Mouse (Mus musculus) hindbrain, embryonic 16.5 days (tissue): ENCODE measurements at regions not wholly inside any gene's neighbourhood (a gene's known extent, or its start where the extent isn't known, plus 50 kb on each side); places are given as distances from the start of the nearest gene placed in this dataset.

Experiments used
- ATAC-seq: fragments of 200-750 bp; cut with Nextera tagmentation; 2 replicates; pipeline ENCODE4 v1.8.0; 2017; ENCODE audit warnings: moderate TSS enrichment, moderate library complexity
- H3K27ac ChIP-seq: fragments of 300-500 bp; sonication (generic); 2 replicates; pipeline ENCODE4 v1.5.1; 2014; ENCODE audit warnings: low read depth, mild to moderate bottlenecking, control low read depth, low read length, moderate library complexity
- H3K27me3 ChIP-seq: fragments of 300-500 bp; sonication (generic); replicated peaks from 2 replicates; pipeline ENCODE4 v1.6.1; 2014; ENCODE audit warnings: low read length; ENCODE audit not compliant: control insufficient read depth, insufficient read depth
- H3K36me3 ChIP-seq: fragments of 300-500 bp; sonication (generic); 2 replicates; pipeline ENCODE4 v1.6.1; 2014; ENCODE audit warnings: mild to moderate bottlenecking, low read length, moderate library complexity, mixed read lengths; ENCODE audit not compliant: control insufficient read depth, insufficient read depth
- H3K4me1 ChIP-seq: fragments of 300-500 bp; sonication (generic); 2 replicates; pipeline ENCODE4 v1.6.1; 2014; ENCODE audit warnings: low read depth, low read length; ENCODE audit not compliant: control insufficient read depth, insufficient read depth
- H3K4me2 ChIP-seq: fragments of 300-500 bp; sonication (generic); 2 replicates; pipeline ENCODE4 v1.6.1; 2014; ENCODE audit warnings: mild to moderate bottlenecking, low read length, control low read depth, moderate library complexity
- H3K4me3 ChIP-seq: fragments of 300-500 bp; sonication (generic); 2 replicates; pipeline ENCODE4 v1.5.1; 2014; ENCODE audit warnings: mild to moderate bottlenecking, low read length, control low read depth, moderate library complexity
- H3K9ac ChIP-seq: fragments of 300-500 bp; sonication (generic); 2 replicates; pipeline ENCODE4 v1.6.1; 2014; ENCODE audit warnings: low read depth, mild to moderate bottlenecking, control low read depth, low read length, moderate library complexity
- H3K9me3 ChIP-seq: fragments of 300-500 bp; sonication (generic); 2 replicates; pipeline ENCODE4 v1.6.1; 2014; ENCODE audit warnings: mild to moderate bottlenecking, low read length, moderate library complexity; ENCODE audit not compliant: control insufficient read depth
- WGBS: fragments of 180-500 bp; shearing (Covaris S2); extraction: QIAGEN DNeasy Blood & Tissue Kit; methylation state at CpG from one replicate; pipeline ENCODE4 v1.1.7; 2014; 5-methylcytosine and 5-hydroxymethylcytosine counted together

GRCm38 (mm10) chr2:11005806-11006205 is 166.1 kb upstream of the Prkcq start:
- ATAC-seq, result no peak
- Histone ChIP-seq H3K4me1 (no peaks in the 10 kb centered on the region), H3K9ac (no peak overlapping the region), H3K36me3 (no peaks in the 10 kb centered on the region), H3K27me3 (no peaks in the 10 kb centered on the region), H3K4me3 (no peak overlapping the region), H3K27ac (no peak overlapping the region), H3K4me2 (no peak overlapping the region), H3K9me3 (no peaks in the 10 kb centered on the region)
- 76% methylated on average over 2 of the region's 2 CpGs for WGBS

- H3K9me3 ChIP-seq, result no peaks in the 10 kb centered on the region
- peaks cover 8% of the 10 kb centered on the region for H3K4me1 ChIP-seq
- H3K36me3 ChIP-seq, result no peaks in the 10 kb centered on the region
- no peak overlapping the region for H3K4me3 ChIP-seq
- H3K27ac ChIP-seq, result no peak overlapping the region
- H3K9ac ChIP-seq, result no peak overlapping the region
- no peak for ATAC-seq
- WGBS, result 36% methylated on average over 11 of the region's 11 CpGs
- H3K27me3 ChIP-seq, result no peaks in the 10 kb centered on the region
- H3K4me2 ChIP-seq, result no peak overlapping the region
Measured at GRCm38 (mm10) chr2:11011041-11011962, 160.6 kb upstream of the Prkcq start.

GRCm38 (mm10) chr2:11012312-11012860 is 159.5 kb upstream of the Prkcq start:
- Histone ChIP-seq H3K9ac (no peak overlapping the region), H3K36me3 (no peaks in the 10 kb centered on the region), H3K9me3 (no peaks in the 10 kb centered on the region), H3K27me3 (no peaks in the 10 kb centered on the region), H3K4me1 (peaks cover 8% of the 10 kb centered on the region), H3K27ac (no peak overlapping the region), H3K4me2 (no peak overlapping the region), H3K4me3 (no peak overlapping the region)
- 78% methylated on average over 4 of the region's 4 CpGs for WGBS
- no peak for ATAC-seq

- H3K9ac ChIP-seq, result no peak overlapping the region
- 88% methylated on average over 3 of the region's 3 CpGs for WGBS
- H3K27me3 ChIP-seq, result no peaks in the 10 kb centered on the region
- no peak overlapping the region for H3K27ac ChIP-seq
- H3K4me2 ChIP-seq, result no peak overlapping the region
- no peak overlapping the region for H3K4me3 ChIP-seq
- H3K9me3 ChIP-seq, result no peaks in the 10 kb centered on the region
- peaks cover 8% of the 10 kb centered on the region for H3K4me1 ChIP-seq
- H3K36me3 ChIP-seq, result no peaks in the 10 kb centered on the region
- no peak for ATAC-seq
Measured at GRCm38 (mm10) chr2:11013154-11013553, 158.8 kb upstream of the Prkcq start.

GRCm38 (mm10) chr2:11016446-11016845 is 155.5 kb upstream of the Prkcq start:
- ATAC-seq, result no peak
- no peak overlapping the region for H3K9ac ChIP-seq
- WGBS, result 86% methylated on average over 1 of the region's 1 CpGs

GRCm38 (mm10) chr2:11032891-11033290 is 139.0 kb upstream of the Prkcq start:
- H3K9ac ChIP-seq, result no peak overlapping the region
- H3K27me3 ChIP-seq, result no peaks in the 10 kb centered on the region
- no peak overlapping the region for H3K4me2 ChIP-seq
- no peaks in the 10 kb centered on the region; the same call in 1 of the 2 replicates for H3K4me1 ChIP-seq
- 68% methylated on average over 4 of the region's 4 CpGs for WGBS
- H3K36me3 ChIP-seq, result no peaks in the 10 kb centered on the region
- H3K9me3 ChIP-seq, result no peaks in the 10 kb centered on the region
- no peak overlapping the region for H3K27ac ChIP-seq
- no peak overlapping the region for H3K4me3 ChIP-seq
- ATAC-seq, result no peak; the same call in 1 of the 2 replicates

More at GRCm38 (mm10) chr2:11016446-11016845, 155.5 kb upstream of the Prkcq start:
- no peak overlapping the region for H3K4me3 ChIP-seq
- no peaks in the 10 kb centered on the region for H3K36me3 ChIP-seq
- peaks cover 4% of the 10 kb centered on the region; the same call in 1 of the 2 replicates for H3K4me1 ChIP-seq
- H3K27me3 ChIP-seq, result no peaks in the 10 kb centered on the region
- no peak overlapping the region for H3K4me2 ChIP-seq
- H3K9me3 ChIP-seq, result no peaks in the 10 kb centered on the region
- no peak overlapping the region for H3K27ac ChIP-seq

DNA sequence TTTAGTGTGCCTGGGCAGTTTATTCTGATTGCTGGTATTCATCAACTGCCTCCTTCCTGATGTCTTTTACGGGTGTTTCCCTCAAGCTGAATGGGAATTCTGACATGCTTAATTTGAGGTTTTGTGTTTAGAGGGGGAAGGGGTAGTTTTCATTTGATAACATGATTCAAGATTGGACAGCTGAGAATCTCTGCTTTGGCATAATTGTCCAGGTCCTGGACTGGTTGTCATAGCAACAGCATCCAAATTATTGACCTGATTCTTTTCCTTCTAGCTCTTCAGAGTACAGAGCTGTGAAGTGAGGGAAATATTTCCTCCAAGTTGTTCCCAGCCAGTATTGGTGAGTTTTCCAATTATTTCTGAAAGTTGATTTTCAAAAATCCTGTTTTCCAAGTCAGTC is 137.7 kb upstream of the Prkcq start:
- peak; percentile 70; the same call in 1 of the 2 replicates for ATAC-seq
- no peaks in the 10 kb centered on the region for H3K27me3 ChIP-seq
- no peak overlapping the region for H3K4me3 ChIP-seq
- H3K9me3 ChIP-seq, result no peaks in the 10 kb centered on the region
- WGBS, result 10% methylated on average over 1 of the region's 1 CpGs
- H3K4me2 ChIP-seq, result no peak overlapping the region
- no peaks in the 10 kb centered on the region; the same call in 1 of the 2 replicates for H3K4me1 ChIP-seq
- no peak overlapping the region for H3K9ac ChIP-seq
- no peaks in the 10 kb centered on the region for H3K36me3 ChIP-seq
- H3K27ac ChIP-seq, result no peak overlapping the region

DNA sequence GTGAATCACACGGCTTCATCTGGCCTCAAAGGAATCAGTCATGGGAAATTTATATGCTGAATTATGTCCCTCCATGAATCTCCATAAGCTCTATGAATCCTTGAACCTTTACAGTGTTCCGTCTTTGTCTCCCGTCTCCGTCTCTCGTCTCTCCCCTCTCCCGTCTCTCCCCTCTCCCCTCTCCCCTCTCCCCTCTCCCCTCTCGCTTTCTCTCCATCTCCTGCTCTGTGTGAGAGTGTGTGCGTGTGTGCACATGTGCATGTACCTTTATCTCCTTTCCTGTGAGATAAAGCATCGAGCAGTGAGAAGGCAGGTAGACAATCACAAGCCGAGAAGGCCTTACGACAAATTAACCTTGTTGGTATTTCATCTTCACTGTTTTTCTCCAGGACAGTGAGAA is 134.6 kb upstream of the Prkcq start:
- ATAC-seq, result 0 out of 2 replicates have a peak, but pooled peaks have one; percentile 37
- Histone ChIP-seq H3K4me1 (no peaks in the 10 kb centered on the region; the same call in 1 of the 2 replicates), H3K4me2 (no peak overlapping the region), H3K9me3 (no peaks in the 10 kb centered on the region), H3K9ac (no peak overlapping the region), H3K4me3 (no peak overlapping the region), H3K36me3 (no peaks in the 10 kb centered on the region), H3K27ac (no peak overlapping the region), H3K27me3 (no peaks in the 10 kb centered on the region)
- 43% methylated on average over 11 of the region's 11 CpGs for WGBS

- H3K9ac ChIP-seq, result no peak overlapping the region
- H3K27me3 ChIP-seq, result no peaks in the 10 kb centered on the region
- no peak overlapping the region for H3K27ac ChIP-seq
- no peaks in the 10 kb centered on the region; the same call in 1 of the 2 replicates for H3K4me1 ChIP-seq
- WGBS, result 85% methylated on average over 5 of the region's 5 CpGs
- no peaks in the 10 kb centered on the region for H3K36me3 ChIP-seq
- no peak overlapping the region for H3K4me2 ChIP-seq
- no peak for ATAC-seq
- H3K4me3 ChIP-seq, result no peak overlapping the region
- no peaks in the 10 kb centered on the region for H3K9me3 ChIP-seq
Measured at GRCm38 (mm10) chr2:11038440-11038839, 133.5 kb upstream of the Prkcq start.
